Mouse (Mus musculus) brain, embryonic 18.5 days (tissue): ENCODE measurements around the gene Prr7.
"Not testable (repeated sequence)": the region's sequence is repeated elsewhere in the genome, so short reads cannot be mapped to it uniquely, and the experiment has no call there.

ENCODE experiments used
- DNase-seq: peaks from one replicate; pipeline ENCODE4 v3.0.0-alpha.2; 2012; ENCODE audit warnings: low read depth, low spot score

The Prr7 gene

DNA sequence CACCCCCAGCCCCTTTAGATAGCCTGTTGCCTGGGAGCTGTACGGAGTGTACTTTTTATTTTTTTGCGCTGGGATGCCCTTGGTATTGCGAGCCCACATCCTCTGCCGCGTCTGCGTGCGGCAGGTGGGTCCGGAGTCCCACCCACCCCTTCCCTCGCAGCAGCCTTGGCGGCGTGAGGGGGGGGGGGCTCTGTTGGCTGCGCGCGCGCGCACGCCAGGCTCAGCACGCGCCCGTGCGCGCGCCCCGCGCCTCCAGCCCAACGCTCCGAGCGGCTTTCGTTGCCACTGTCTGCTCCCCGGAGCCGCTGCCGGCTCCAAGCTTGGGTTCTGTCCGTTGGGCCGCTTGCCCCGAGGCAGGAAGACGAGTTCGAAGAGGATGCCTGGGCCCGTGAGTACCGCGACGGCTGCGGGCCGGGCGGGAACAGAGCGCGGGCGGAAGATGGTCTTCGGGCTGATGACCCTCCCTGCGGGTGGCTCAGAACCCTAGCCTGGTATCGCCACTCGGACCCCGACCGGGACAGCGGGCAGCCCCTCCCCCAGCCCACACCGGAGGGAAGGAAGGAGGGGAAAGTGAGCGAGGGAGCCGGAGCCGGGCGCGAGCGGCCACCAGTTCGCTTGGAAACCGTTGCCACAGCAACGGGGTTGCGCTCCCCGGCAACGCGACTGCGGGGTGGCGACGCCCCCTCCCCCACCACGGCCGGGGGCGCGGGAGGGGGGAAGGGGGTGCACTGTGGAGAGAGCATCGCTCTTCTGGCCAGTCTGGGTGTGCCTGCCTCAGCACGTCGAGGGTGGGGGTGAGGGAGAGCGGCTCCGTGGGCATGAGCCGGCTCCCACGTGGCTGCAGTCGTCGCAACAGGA is at the start of gene Prr7:
Gene Prr7, plus strand, starts transcription at position 241 of the 858 bp plus-strand sequence.
- DNase-seq = no peak

DNA sequence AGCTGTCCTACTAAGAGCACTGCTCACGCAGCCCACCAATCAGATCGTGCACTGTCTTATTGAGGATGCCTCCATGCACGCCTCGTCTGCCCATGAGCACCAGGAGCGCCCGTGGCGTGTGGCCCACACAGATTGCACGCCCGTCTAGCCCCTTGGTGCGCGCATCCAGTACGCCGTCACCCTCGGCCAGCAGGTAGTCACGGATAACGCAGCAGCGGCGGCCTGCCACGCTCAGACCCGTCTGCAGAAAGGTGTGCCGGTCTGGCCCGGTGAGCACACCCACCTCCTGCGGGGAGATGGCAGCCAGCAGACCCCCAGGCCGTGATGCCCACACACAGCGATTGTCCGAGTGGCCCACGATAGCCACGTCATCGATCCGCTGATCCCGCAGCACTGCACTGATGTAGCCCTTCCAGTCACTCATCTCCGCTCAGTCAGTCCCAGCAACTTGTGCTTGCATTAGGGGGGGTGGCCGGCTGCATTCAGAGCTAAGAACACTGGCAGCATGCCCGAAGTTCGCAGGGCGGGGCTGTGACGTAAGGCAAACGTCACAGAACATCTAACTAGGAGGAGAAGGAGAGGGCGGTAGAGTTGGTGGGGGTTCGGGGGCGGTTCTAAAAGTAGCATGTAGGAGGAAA is 49.2 kb upstream of the Prr7 start, which contains the start of gene Pfn3:
Gene Pfn3, minus strand, starts transcription at position 490 of the 638 bp plus-strand sequence.
- peak; percentile 52 for DNase-seq

DNA sequence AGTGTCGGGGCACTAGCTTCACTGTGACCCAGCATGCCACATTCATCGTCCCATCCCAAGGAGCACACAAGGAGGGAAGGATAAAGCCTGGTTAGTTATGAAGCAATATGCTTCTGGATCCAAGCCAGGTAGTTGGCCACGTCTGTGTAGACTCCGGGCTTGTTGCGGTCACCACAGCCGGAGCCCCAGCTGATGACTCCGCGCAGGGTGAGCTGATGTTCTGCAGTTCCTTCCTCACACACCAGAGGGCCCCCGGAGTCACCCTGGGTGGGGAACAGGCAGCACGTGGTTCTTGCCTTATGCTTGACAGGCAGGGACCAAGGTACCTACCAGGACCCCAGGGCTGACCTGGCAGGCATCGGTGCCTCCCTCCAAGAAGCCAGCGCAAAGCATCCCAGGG is 46.1 kb upstream of the Prr7 start:
- peak; percentile 26 for DNase-seq

DNA sequence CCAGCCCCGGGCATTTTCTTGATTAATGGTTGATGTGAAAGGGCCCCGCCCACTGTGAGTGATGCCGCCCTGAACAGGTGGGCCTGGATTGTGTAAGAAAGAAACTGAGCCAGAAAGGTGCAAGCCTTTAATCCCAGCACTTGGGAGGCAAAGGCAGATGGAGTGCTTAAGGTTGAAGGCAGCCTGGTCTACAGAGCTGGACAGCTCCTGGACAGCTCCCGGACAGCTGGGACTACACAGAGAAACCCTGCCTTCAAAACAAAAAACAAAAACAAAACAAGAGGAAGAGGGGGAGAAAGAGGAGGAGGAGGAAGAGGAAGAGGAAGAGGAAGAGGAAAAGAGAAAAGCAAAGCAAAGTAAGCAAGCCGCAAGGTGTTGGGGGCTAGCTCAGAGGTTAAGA is 44.9 kb upstream of the Prr7 start:
- DNase-seq = no peak

- no peak for DNase-seq
Measured at GRCm38 (mm10) chr13:55420018-55420932, 43.8 kb upstream of the Prr7 start.

GRCm38 (mm10) chr13:55420933-55421800 is 42.9 kb upstream of the Prr7 start:
- no peak for DNase-seq

DNA sequence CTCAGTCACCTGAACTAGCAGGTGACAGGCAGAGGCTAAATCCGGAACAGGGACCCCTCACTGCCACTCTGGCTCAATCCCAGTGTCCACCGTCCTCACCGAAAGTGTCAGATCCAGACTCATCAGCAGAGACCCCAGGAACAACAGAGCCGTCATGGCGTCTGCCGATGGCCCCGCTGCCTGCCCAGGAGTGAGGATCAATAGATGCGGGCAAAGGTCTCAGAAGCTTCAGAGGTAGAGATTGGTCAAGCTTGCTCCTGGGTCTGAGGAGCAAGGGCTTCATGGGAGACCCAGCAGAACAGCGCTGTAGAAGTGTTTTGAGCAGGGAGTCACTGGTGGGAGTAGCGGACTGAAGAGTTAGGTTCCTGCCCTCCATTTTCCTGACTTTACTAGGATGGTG is 37.5 kb upstream of the Prr7 start, which contains the start of gene F12:
Gene F12, minus strand, starts transcription at position 181 of the 400 bp plus-strand sequence.
- DNase-seq = no peak

DNA sequence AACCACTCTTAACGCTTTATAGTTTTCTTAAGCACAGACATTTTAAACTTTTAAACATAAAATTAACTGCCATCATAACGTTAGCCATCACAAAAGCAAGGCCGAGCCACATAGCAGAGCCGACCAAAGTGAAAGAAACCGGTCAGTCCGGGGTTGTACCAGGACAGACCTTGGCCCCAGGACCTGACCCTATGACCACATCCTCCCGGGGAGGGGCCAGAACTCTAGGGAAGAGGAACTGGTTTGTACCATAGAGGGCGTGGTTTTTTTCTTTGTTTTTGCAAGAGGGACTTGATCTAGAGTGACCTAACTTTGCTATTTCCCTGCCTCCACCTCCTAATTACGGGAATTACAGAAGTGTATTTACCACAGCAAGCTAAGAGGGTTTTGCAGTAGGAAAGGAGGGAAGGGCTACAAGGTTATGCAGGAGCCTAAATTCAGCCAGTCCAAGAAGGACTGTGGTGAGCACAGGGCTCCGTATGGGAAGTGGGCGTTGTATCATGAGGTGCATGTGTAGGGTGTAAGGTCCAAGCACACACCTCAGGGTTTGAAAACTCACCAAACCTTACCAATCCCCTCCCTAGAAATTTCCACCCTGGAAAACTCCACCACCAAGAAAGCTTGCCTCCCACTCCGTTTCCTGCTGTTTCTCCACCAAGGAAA is 34.7 kb upstream of the Prr7 start:
- DNase-seq = no peak

GRCm38 (mm10) chr13:55430566-55430965 is 33.5 kb upstream of the Prr7 start:
- no peak for DNase-seq

DNA sequence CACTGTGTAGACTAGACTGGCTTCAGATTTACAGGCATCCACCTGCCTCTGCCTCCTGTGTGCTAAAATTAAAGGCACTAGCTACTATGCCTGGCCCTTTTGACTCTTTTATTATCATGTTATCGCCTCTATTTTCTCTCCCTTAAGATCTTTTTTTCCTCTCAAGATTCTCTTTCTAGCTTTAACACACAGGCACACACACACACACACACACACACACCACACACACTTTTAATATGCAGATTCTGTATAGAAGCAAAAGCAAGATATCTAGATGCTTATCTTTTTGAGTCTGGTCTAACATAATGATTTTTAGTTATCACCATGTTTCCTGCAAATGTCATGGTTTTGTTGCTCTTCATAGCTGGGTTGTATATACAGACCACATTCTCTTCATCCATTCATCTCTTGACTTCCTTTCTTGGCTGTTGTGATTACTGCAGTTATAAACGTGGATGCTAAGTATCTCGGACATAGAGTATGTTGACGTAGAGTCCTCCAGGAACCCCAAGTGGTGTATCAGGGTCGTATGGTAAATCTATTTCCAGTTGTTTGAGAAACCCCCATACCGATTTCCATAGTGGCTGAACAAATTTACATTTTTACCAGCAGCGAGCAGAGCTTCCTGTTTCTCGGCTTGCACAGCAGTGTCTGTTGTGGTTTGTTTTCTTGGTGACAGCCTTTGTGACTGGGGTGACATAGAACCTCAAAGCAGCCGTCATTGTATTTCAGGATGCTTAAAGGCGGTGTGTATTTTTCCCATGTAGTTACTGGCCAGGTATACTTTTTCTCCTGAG is 32.0 kb upstream of the Prr7 start:
- DNase-seq = no peak

DNA sequence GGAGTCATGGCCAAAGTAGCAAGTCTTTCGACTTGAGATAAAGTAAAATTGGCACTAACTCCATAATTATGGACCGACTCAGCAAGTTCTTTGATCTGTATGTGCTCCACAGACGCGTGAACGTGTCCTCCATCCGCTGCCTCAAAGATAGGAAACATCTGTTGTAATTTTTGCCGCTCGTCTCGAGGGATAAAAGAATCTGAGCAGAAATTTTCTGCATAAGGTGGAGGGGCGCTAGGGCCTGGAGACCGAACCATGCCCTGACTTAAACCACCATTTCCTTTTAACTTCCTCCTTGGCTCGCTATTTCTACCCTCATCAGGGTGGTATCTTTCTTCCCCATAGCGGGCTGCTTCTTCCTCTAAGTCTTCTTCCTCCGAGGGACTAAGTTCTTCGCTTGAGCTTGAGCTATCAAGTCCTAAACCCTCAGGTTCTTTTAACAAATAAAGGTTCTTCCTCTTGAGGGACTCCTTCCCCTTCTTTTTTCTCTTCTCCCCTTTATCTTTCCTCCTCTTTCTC is 26.9 kb upstream of the Prr7 start:
- DNase-seq = not testable (repeated sequence)

DNA sequence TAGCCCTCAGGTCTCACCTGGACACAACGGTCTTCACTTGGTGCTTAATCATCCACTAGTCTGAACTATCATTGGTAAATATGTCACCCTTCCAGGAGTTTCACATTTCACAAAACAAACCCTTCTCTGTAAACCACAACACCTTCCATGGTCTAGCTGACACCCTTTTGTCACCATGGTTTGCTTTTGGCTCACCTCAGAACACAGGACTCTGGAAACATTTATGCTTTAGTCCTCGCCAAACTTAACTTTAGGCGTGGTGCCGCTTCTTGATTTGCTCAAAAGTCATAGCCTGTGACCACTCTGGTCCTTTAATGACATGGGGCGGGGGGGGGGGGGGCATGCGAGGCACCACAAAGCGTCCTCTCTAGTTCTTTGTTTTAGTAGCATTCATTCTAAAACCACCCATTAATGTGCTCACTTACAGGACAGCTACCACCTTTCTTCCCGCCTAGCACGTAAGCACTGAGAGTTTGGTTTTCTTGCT is 20.2 kb upstream of the Prr7 start:
- no peak for DNase-seq

DNA sequence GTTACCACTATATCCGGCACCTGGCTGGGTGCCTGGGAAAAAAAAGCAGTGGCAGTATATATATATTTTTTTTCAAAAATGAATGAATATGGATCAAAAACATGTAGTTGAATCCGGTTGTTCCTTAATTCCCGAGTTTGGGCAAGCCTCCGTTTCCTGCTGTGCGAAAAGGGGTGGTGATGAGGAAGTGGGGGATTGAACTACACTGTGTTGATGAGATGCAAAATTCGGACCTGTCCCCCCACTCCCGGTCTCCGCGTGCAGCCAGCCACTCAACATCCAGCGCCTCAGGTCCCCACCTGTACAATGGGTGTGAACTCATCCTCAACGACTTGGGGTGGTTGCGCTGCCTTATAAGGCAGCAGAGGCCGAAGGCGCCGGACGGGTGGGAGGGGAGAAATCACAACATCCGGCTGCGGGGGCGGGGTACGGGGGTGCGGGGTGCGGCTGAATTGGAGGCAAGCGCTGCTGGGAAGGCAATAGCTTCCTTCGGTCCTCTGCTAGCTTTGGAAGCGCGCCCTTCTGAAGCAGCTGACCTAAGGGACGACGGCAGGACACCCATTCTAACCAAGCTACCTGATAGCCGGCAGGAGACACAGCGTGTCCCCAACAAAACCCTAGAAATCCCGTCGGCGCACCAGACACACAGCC is 19.7 kb upstream of the Prr7 start:
- DNase-seq = peak; percentile 62

DNA sequence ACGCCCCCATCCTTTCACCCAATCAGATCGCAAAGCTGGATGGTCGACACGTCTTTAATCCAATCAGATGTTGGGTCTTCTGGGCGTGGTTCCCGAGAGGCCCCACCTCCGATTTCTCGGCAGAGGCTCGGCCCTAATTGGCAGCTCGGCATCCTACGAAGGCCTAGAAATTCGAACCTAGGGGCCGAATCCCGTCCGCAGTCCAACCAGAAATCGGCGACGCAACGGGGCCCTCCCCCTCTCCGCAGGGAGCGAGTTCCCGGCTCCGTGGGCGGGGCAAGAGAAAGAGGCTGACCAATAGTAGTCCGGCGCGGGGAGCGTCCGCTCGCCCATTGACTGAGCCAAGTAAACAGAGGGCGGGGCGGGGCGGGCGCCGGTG is 19.1 kb upstream of the Prr7 start, which contains the start of gene Grk6:
Gene Grk6, plus strand, starts transcription at position 136 of the 379 bp plus-strand sequence.
- peak; percentile 99 for DNase-seq

DNA sequence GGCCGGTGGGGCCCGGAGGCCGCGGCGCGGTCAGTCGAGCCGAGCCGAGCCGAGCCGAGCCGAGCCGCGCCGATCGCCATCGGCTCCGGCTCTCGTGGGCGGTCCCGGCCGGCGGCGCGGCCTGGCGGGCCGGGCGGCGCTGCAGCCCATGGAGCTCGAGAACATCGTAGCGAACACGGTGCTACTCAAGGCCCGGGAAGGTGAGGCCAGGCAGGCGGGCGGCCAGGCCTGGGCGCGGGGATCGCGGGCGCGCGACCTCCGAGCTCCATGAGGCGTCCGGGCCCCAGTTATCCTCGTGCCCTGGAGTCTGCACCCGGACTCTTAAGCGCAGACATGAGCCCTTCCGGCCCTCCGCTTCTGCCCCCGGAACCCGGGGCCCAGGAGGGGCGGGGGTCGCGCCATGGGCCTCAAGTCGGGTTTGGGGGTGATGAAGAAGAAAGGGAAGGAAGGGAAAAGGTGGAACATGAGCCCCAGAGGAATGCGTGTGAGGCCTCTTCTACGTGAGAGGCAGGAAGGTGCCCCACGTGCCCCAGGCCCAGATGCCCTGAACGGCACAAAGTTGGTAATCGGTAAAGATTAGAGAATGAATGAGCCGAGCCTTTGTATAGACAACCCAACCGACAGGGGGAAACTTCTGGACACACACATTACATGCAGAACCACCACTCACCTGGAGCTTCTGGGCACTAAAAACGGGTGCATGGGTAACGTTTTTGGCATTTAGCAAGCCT is 18.5 kb upstream of the Prr7 start:
- DNase-seq = no peak

DNA sequence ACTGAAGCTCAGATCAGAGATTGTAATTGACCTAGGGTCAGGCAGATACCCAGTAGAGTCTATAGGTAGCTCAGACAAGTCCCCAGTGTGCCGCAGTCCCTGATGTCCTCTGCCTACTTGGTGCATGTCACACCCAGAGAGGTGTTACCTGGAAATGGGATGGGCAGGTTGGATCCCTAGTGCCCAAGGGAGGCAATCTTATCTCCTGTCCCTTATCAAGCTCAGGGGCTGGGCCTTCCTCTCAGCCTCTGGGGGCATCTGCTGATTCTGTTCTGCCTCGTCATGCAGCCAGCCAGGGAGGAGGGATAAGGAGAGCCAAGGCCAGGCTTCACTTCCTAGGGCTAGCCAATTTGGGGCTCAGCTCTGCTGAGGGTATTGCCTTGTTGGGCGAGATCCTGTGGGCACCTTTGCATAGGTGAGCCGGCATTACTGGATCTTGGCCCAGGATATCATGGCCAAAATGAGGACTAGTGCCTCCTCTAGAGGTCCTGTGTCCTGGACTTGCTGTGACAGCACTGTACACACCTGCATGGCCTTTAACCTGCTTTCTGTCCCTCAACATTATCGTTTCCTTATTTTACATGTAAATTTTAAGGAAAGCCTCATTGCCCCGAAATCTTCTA is 17.5 kb upstream of the Prr7 start:
- DNase-seq = no peak

- no peak for DNase-seq
Measured at GRCm38 (mm10) chr13:55447543-55447943, 16.5 kb upstream of the Prr7 start.
